Mouse (Mus musculus): ENCODE results near the gene Top3a.

Gene Top3a

DNA sequence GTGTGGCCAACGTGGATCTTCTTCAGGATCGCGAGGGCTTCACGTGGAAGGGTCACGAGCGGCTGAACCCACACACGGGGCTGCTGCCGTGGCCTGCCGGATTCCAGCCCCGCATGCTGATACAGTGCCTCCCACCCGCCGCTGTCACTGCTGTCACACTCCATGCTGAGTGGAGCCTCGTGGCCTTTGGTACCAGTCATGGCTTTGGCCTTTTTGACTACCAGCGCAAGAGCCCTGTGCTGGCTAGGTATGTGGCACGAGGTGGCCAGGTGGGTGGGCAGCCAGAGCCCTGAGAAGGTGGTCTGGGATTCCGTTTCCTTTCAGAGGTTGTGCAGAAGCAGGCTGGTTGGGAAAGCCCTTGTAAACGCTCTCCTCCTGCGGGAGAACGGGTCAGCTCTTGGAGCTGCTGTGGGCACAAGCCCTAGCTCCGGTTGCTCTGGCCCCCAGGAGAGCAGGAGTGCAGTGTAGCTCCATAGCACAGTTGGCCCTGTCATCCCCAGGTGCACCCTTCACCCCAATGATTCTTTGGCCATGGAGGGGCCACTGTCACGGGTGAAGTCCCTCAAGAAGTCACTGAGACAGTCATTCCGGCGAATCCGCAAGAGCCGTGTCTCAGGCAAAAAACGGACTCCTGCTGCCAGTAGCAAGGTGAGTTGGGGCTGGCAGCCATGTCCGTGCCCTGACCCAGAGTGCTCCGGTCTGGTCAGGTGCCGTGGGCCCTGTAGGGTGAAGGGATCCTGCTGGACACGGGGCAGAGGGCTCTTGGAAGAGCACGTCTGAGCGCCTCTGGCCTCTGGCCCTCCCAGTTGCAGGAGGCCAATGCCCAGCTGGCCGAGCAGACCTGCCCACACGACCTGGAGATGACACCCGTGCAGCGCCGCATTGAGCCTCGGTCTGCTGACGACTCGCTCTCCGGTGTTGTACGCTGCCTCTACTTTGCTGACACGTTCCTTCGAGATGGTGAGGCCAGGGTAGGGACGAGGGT lies 67.4 kb downstream of the Top3a start:
- DNase-seq = peak; percentile 89

- peak; percentile 91 for DNase-seq
Measured at GRCm38 (mm10) chr11:60708631-60709030, 68.5 kb downstream of the Top3a start.

- peak; percentile 99 for DNase-seq
Measured at GRCm38 (mm10) chr11:60707672-60708071, 69.5 kb downstream of the Top3a start.

- peak; percentile 92 for DNase-seq
Measured at GRCm38 (mm10) chr11:60706696-60707480, 70.3 kb downstream of the Top3a start.

DNA sequence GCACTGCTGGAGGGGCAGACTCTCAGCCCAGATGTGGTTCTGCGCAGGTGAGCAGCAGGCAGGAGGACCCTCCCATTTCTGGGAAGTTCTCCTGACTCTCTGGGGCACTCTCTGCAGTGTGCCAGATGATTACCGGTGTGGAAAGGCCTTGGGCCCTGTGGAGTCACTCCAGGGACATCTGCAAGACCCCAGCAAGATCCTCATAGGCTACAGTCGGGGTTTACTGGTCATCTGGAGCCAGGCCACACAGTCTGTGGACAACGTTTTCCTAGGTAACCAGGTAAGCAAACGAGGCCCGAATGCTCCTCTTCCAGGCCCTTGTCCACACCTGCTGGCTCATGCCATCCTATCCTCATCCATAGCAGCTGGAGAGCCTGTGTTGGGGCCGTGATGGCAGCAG lies 71.1 kb downstream of the Top3a start:
- DNase-seq = peak; percentile 90

GRCm38 (mm10) chr11:60705255-60705654 lies 71.9 kb downstream of the Top3a start:
- DNase-seq = peak; percentile 88

DNA sequence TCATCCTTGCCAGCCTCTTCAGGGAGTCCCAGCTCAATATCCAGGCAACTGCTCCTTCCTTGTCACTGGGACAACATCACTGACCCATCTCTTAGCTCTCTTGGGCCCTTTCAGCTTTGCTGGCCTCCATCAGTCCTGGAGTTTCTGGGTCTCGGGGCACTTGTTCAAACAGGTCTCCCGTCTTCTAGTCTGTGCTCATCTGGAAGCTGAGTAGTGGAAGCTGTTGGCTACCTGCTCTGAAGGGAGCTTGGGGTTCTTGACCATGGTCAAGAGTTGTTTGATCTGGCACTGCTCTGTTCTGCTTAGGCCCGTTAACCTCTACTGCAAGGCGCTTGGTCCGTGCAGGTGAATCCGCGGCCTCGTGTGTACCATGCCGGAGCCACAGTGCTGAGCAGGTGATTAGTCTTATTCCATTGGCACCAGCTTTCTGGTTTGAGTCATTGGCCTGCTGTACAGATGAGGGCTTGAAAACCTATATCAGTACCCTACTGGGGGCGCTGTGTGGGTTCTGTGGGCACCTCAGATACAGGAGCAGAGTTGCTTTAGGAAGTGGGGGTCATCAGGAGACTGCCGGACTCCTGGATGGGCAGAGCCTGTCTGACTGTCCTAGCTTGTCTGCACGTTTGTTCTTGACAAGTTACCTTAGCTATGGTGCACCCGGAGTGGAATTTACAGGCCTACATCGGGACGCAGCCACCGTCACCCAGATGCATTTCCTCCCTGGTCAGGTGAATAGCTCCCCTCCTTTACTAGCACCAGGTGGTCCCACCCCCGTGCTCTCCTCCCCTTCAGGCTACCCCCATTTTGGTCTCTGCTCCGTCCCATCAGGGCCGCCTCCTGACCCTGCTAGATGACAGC lies 72.9 kb downstream of the Top3a start:
- DNase-seq = peak; percentile 90

DNA sequence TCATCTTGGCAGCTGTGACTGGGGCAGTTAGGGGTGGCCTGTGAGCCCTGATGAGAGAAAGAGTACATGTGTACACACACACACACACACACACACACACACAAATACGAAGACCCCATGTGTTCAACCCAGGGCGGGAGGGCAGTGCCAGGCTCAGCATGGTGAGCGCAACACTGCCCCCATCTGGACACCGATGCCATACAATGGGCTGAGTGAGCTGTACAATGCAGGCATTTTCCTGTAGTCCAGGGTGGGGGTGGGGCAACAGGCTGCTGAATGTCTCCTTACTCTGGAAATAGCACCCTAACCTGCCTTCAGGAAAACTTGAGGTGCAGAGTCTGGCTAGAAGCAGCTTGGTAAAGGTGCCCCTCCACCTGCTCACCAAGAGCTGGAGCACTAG lies 74.0 kb downstream of the Top3a start:
- DNase-seq = peak; percentile 96

GRCm38 (mm10) chr11:60701611-60702010 lies 75.6 kb downstream of the Top3a start:
- DNase-seq = peak; percentile 92

DNA sequence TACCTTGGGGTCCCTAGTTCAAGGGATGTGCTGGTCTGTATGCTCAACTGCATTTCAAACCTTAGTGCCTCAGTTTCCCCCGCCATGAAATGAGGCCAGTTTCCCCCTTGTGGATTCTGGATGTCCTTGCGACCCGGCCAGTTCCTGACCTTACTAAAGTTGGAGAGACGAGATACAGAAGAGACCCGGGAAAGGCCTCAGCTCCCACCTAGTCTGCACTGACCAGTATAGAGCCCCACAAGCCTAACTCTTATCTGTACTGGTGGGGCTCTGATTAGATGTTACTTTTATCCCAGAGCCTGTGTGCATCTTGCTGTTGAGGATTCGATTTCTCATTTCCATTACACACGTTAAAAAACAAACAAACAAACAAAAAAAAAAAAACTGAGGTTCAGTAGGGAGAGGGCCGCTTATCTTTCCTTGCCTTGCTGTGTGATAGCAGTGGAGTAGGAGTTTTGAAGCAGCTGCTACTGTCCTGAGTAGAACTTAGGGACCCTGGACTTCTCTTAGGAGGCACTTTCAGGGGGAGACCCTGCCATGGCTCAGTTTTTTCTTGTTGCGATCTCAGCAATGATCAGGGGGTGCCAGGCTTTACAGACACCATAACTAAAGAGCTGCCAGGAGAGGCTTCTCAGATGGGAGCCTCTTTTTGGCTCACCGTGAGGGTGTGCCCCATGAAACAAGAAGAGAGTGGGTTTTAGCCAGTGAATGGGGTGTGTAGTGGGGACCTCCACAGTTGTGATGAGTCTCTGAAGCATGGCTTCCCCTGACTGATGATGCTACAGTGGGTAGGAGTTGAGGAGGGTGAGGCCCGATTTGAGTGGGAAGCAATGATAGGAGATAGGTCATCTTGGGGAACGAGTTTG lies 76.6 kb downstream of the Top3a start:
- DNase-seq = peak; percentile 90

- DNase-seq = peak; percentile 99
Measured at GRCm38 (mm10) chr11:60699524-60700075, 77.6 kb downstream of the Top3a start, which contains the start of gene Llgl1. TSS of gene Llgl1 (plus strand) at chr11:60699723.

DNA sequence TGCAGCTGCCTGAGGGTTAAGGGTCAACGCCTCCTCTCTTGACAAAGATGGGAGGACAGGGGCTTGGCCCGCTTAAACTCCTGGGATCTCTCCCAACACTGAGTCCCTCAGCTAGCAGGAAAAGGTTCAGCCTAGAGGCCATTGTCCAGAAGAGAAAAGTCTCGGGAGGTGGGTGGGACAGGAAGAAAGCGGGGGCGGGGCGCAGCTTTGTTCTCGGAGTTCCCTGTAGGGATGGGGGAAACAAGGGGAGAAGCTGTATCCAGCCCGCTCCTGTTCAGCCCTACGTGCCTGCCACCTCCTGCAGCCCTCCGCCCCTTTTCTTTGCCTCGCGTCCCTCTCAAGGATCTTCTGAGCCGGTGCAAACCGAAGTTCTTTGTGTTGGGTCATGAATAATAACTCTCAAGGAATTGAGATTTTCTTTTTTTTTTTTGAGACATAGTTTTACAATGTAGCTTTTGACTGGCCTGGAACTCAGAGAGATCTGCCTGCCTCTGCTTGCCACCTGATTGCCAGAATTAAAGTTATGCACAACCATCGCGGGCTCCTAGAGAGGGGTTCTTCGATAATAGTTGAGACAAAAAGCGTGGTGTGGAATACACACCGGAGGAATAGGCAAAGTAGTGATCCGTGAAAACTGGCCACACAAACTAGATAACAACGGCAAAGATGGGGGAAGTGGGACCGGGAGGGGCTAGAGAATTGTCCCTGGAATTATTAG lies 78.2 kb downstream of the Top3a start:
- DNase-seq = peak; percentile 99

- no peak for DNase-seq
Measured at GRCm38 (mm10) chr11:60697561-60697960, 79.6 kb downstream of the Top3a start.

- no peak for DNase-seq
Measured at GRCm38 (mm10) chr11:60696165-60696564, 81.0 kb downstream of the Top3a start.

Data from heart, adult 11 months (tissue).